Mouse (Mus musculus): Measurements from ENCODE around the gene Hyal2.

DNA sequence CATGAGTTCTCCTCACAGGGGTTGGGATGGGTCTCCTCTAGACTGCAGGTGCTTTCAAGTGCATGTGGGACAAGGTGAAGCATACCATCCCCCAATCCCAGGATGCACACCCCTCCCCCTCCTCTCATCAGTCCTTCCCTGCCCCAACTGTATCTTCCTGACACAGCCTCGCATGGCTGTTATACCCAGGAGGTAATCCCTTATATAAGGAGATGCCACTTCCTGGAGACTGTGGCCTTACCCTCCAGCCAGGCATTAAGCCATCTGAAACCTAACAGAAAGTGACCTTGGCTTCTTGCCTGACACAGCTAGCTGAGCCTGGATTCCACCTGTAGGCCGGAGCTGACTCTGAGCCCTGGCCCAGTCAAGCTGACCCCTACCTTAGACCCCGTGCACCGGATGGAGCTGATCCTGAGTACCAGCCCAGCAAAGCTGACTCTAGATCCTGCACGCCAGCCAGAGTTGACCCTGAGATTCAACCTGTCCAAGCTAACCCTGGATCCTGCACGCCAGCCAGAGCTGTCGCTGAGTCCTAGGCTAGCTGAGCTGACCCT, 14.8 kb downstream of the Hyal2 start:
- TF ChIP-seq CTCF (IDR thresholded peaks at IDR 0.05; ENCODE audit: borderline replicate concordance, control insufficient read depth, extremely low read depth, insufficient read depth, low read length, poor library complexity) (no peak), POLR2A (IDR thresholded peaks at IDR 0.05; ENCODE audit: control insufficient read depth, extremely low read depth, insufficient read depth, low read length, poor library complexity) (no peak)

Data from thymus, adult 2 months (tissue).